Mouse (Mus musculus) E14TG2a.4 (cell line): ENCODE results near the gene Ubac2.

Experiments
- CTCF ChIP-seq: conservative IDR thresholded peaks from 2 replicates; pipeline ENCODE4 v1.5.1; 2014; ENCODE audit warnings: low read length
- NANOG ChIP-seq: IDR thresholded peaks from 2 replicates; pipeline ENCODE4 v1.6.1; 2014; ENCODE audit warnings: borderline replicate concordance, low read length, mixed read lengths
- POU5F1 ChIP-seq: IDR thresholded peaks from 2 replicates; pipeline ENCODE4 v1.6.1; 2014; ENCODE audit warnings: low read length, borderline replicate concordance

- TF ChIP-seq CTCF = no peak
- no peak for TF ChIP-seq POU5F1
- no peak for TF ChIP-seq NANOG
These were observed 53.8 kb downstream of the Ubac2 start for GRCm38 (mm10) chr14:121932180-121932579.
